Mouse (Mus musculus): Measurements from ENCODE around the gene Fbxo48. TPM values are rescaled to one million over a fixed set of nuclear protein-coding genes. Genes with fewer than 3 reads are reported as not detected.

The Fbxo48 gene
- polyA plus RNA-seq, 1 experiment from 2014 or later, result 0.35 TPM

DNA sequence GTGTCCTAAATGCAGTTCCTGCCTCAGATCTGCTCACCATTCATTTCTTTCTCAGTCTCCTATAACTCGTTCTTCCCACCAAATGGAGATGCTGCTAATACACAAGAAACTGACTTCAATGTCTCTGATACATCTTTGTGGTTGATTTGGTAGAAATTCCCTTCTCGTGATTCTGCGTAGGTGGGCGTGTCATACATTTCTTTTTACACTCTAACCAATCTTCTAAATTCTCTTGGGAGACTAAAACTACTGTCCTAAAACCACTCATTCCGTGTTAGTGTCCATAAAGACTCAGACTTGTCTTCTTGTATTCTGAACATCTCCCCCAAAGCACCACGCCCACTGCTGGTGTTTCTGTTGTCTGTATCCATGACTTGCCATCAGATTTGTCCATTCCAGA is 5.9 kb downstream of the Fbxo48 start:
- Histone ChIP-seq H3K9ac (ENCODE audit: low read length) (no peak overlapping the region), H3K36me3 (ENCODE audit: control insufficient read depth, insufficient read depth, low read length) (no peaks in the 10 kb centered on the region), H3K27me3 (ENCODE audit: control insufficient read depth, insufficient read depth, low read length) (no peaks in the 10 kb centered on the region), H3K4me1 (replicated peaks; ENCODE audit: control insufficient read depth, insufficient read depth) (no peaks in the 10 kb centered on the region), H3K4me3 (ENCODE audit: low read depth, low read length) (no peak overlapping the region), H3K9me3 (ENCODE audit: control insufficient read depth, low read length) (no peaks in the 10 kb centered on the region), H3K4me2 (replicated peaks; ENCODE audit: low read depth) (no peak overlapping the region), H3K27ac (replicated peaks) (no peak overlapping the region)
- 90% methylated on average over 6 of the region's 6 CpGs for WGBS
- DNase-seq (ENCODE audit: low spot score) (no peak), ATAC-seq (ENCODE audit: low FRiP score, low TSS enrichment) (no peak)
- TF ChIP-seq CTCF (IDR thresholded peaks at IDR 0.05; ENCODE audit: low read depth), result no peak
- no peak for TF ChIP-seq EP300 (optimal IDR thresholded peaks at IDR 0.05)

- no peak for ATAC-seq (ENCODE audit: low FRiP score, low TSS enrichment)
- 68% methylated on average over 1 of the region's 1 CpGs for WGBS
- no peak overlapping the region for H3K4me2 ChIP-seq (replicated peaks; ENCODE audit: low read depth)
Observed at GRCm38 (mm10) chr11:16958520-16958919, 7.3 kb downstream of the Fbxo48 start.

DNA sequence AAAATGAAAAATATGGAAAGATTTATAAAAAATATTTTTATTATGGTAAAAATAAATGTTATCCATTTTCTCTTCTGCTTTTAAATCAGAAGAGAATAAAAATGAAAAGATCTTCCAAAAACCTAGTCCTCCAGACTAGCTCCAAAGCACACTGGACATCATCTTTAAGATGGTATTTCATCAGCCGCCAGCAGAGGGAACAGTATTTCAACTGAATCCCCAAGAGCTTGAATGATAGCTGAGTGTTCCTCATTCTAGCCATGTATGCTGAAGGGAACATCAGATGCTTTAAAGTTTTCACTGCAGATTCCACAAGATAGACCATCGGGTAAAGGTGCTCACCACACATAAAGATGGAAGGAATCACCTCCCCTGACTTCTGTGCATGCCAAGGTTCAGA is 16.6 kb downstream of the Fbxo48 start:
- 30% methylated on average over 2 of the region's 2 CpGs for WGBS
- no peak overlapping the region for H3K27ac ChIP-seq (replicated peaks)
- DNase-seq (ENCODE audit: low spot score), result no peak

More at GRCm38 (mm10) chr11:16958520-16958919, 7.3 kb downstream of the Fbxo48 start:
- Histone ChIP-seq H3K9ac (ENCODE audit: low read length) (no peak overlapping the region), H3K27ac (replicated peaks) (no peak overlapping the region), H3K27me3 (ENCODE audit: control insufficient read depth, insufficient read depth, low read length) (no peaks in the 10 kb centered on the region), H3K4me1 (replicated peaks; ENCODE audit: control insufficient read depth, insufficient read depth) (no peaks in the 10 kb centered on the region), H3K9me3 (ENCODE audit: control insufficient read depth, low read length) (no peaks in the 10 kb centered on the region), H3K36me3 (ENCODE audit: control insufficient read depth, insufficient read depth, low read length) (no peaks in the 10 kb centered on the region), H3K4me3 (ENCODE audit: low read depth, low read length) (no peak overlapping the region)
- DNase-seq (ENCODE audit: low spot score), result no peak
- TF ChIP-seq CTCF (IDR thresholded peaks at IDR 0.05; ENCODE audit: low read depth), result no peak
- TF ChIP-seq EP300 (optimal IDR thresholded peaks at IDR 0.05), result no peak

DNA sequence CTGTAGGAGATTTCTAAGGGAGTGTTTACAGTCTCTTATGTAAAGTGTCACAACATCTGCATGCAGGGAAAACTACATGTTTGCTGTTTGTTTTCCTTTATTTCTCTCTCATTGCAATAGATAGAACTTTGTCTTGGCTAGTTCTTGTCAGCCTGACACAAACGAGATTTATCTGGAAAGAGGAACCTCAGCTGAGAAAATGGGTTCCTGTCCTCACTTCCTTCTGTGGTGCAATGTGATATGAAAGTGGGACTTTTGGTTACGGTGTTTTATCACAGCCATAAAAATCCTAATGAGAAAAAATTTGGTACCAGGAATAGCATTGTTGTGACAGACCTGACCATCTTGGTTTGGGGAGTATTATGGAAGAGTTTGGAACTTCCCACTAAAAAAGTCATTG is 18.5 kb downstream of the Fbxo48 start:
- H3K9ac ChIP-seq (ENCODE audit: low read length), result no peak overlapping the region
- H3K4me1 ChIP-seq (replicated peaks; ENCODE audit: control insufficient read depth, insufficient read depth), result no peaks in the 10 kb centered on the region
- ATAC-seq (ENCODE audit: low FRiP score, low TSS enrichment), result no peak
- H3K27me3 ChIP-seq (ENCODE audit: control insufficient read depth, insufficient read depth, low read length), result no peaks in the 10 kb centered on the region
- no peak overlapping the region for H3K27ac ChIP-seq (replicated peaks)
- TF ChIP-seq EP300 (optimal IDR thresholded peaks at IDR 0.05) (no peak), CTCF (IDR thresholded peaks at IDR 0.05; ENCODE audit: low read depth) (no peak)
- H3K36me3 ChIP-seq (ENCODE audit: control insufficient read depth, insufficient read depth, low read length), result no peaks in the 10 kb centered on the region
- WGBS, result 60% methylated on average over 2 of the region's 2 CpGs
- H3K4me2 ChIP-seq (replicated peaks; ENCODE audit: low read depth), result no peak overlapping the region
- no peaks in the 10 kb centered on the region for H3K9me3 ChIP-seq (ENCODE audit: control insufficient read depth, low read length)
- no peak overlapping the region for H3K4me3 ChIP-seq (ENCODE audit: low read depth, low read length)
- DNase-seq (ENCODE audit: low spot score), result no peak

More for the DNA sequence above, 16.6 kb downstream of the Fbxo48 start:
- H3K4me1 ChIP-seq (replicated peaks; ENCODE audit: control insufficient read depth, insufficient read depth), result no peaks in the 10 kb centered on the region
- H3K36me3 ChIP-seq (ENCODE audit: control insufficient read depth, insufficient read depth, low read length), result no peaks in the 10 kb centered on the region
- ATAC-seq (ENCODE audit: low FRiP score, low TSS enrichment), result no peak
- H3K9ac ChIP-seq (ENCODE audit: low read length), result no peak overlapping the region
- no peaks in the 10 kb centered on the region for H3K27me3 ChIP-seq (ENCODE audit: control insufficient read depth, insufficient read depth, low read length)
- no peak overlapping the region for H3K4me2 ChIP-seq (replicated peaks; ENCODE audit: low read depth)
- H3K4me3 ChIP-seq (ENCODE audit: low read depth, low read length), result no peak overlapping the region
- TF ChIP-seq EP300 (optimal IDR thresholded peaks at IDR 0.05), result no peak
- TF ChIP-seq CTCF (IDR thresholded peaks at IDR 0.05; ENCODE audit: low read depth), result peak; percentile 68
- H3K9me3 ChIP-seq (ENCODE audit: control insufficient read depth, low read length), result no peaks in the 10 kb centered on the region

DNA sequence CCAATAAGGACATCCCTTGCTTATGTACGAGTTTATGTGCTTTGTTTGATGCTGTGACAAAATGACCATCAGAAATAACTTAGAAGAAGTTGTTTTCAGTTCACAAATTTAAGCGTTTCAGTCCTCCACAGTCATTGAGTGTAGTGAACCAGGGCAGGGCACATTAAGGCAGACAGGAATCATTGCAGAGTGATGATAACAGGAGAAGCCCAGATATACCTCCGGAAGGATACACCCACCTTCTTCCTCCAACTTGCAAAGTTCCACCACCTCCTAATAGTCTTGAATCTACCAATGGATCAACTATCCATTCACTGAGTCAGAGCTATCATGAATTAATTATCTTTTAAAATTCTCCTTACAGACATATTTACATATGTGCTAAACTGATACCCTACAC is 20.9 kb downstream of the Fbxo48 start:
- Histone ChIP-seq H3K27ac (replicated peaks) (no peak overlapping the region), H3K4me3 (ENCODE audit: low read depth, low read length) (no peak overlapping the region), H3K9me3 (ENCODE audit: control insufficient read depth, low read length) (no peaks in the 10 kb centered on the region), H3K9ac (ENCODE audit: low read length) (no peak overlapping the region), H3K4me1 (replicated peaks; ENCODE audit: control insufficient read depth, insufficient read depth) (no peaks in the 10 kb centered on the region), H3K4me2 (replicated peaks; ENCODE audit: low read depth) (no peak overlapping the region), H3K36me3 (ENCODE audit: control insufficient read depth, insufficient read depth, low read length) (no peaks in the 10 kb centered on the region), H3K27me3 (ENCODE audit: control insufficient read depth, insufficient read depth, low read length) (no peaks in the 10 kb centered on the region)
- 80% methylated on average over 3 of the region's 3 CpGs for WGBS
- DNase-seq (ENCODE audit: low spot score) (no peak), ATAC-seq (ENCODE audit: low FRiP score, low TSS enrichment) (no peak)
- no peak for TF ChIP-seq CTCF (IDR thresholded peaks at IDR 0.05; ENCODE audit: low read depth)
- TF ChIP-seq EP300 (optimal IDR thresholded peaks at IDR 0.05), result no peak

GRCm38 (mm10) chr11:16973086-16973485 is 21.9 kb downstream of the Fbxo48 start:
- H3K27me3 ChIP-seq (ENCODE audit: control insufficient read depth, insufficient read depth, low read length), result no peaks in the 10 kb centered on the region
- H3K9ac ChIP-seq (ENCODE audit: low read length), result no peak overlapping the region
- 77% methylated on average over 1 of the region's 1 CpGs for WGBS
- H3K36me3 ChIP-seq (ENCODE audit: control insufficient read depth, insufficient read depth, low read length), result no peaks in the 10 kb centered on the region
- H3K27ac ChIP-seq (replicated peaks), result no peak overlapping the region
- no peaks in the 10 kb centered on the region for H3K9me3 ChIP-seq (ENCODE audit: control insufficient read depth, low read length)
- no peak overlapping the region for H3K4me3 ChIP-seq (ENCODE audit: low read depth, low read length)
- ATAC-seq (ENCODE audit: low FRiP score, low TSS enrichment), result no peak
- no peak for TF ChIP-seq CTCF (IDR thresholded peaks at IDR 0.05; ENCODE audit: low read depth)
- no peak for TF ChIP-seq EP300 (optimal IDR thresholded peaks at IDR 0.05)
- no peak overlapping the region for H3K4me2 ChIP-seq (replicated peaks; ENCODE audit: low read depth)
- H3K4me1 ChIP-seq (replicated peaks; ENCODE audit: control insufficient read depth, insufficient read depth), result no peaks in the 10 kb centered on the region
- DNase-seq (ENCODE audit: low spot score), result no peak

All from stomach, postnatal 0 days (tissue).